Comparison of ENCODE assay signal across 24 mouse cellular contexts in genomic region chr1:30685318-30685717, GRCm38 (mm10).
"Had no signal": no experiment of that assay in that cellular context is flagged by ENCODE, and none has a peak within 500 bp of the region (broad histone marks: within the 10 kb centered on the region; RNA-seq: fewer than 3 reads in every experiment).

No protein-coding gene starts in this region.

- H3K4me1 ChIP-seq: limb, embryonic 12.5 days; limb, embryonic 15.5 days; lung, embryonic 15.5 days; megakaryocyte, embryonic 14.5 days; midbrain, embryonic 10.5 days; midbrain, embryonic 13.5 days; neural tube, embryonic 13.5 days had no signal

- H3K4me3 ChIP-seq: layer of hippocampus, adult 2 months; limb, embryonic 12.5 days; limb, embryonic 15.5 days; lung, embryonic 15.5 days; megakaryocyte, embryonic 14.5 days; midbrain, embryonic 10.5 days; midbrain, embryonic 13.5 days; myocyte; neural tube, embryonic 13.5 days had no signal

- ATAC-seq: intestine, postnatal 0 days; liver, postnatal 0 days; midbrain, embryonic 13.5 days; midbrain, embryonic 16.5 days had no signal

- H3K27ac ChIP-seq: kidney, postnatal 0 days; layer of hippocampus, adult 2 months; limb, embryonic 12.5 days; limb, embryonic 15.5 days; liver, embryonic 14.5 days; lung, embryonic 15.5 days; midbrain, embryonic 10.5 days; midbrain, embryonic 13.5 days; neural tube, embryonic 13.5 days had no signal

- DNase-seq: kidney, adult 2 months; kidney, postnatal 25 days; layer of hippocampus, adult 9-11 months; liver, postnatal 0 days; lung, postnatal 10 days; lung, postnatal 36 days; retina, postnatal 1 day; right cerebral cortex, postnatal 25 days; thymus, adult 2 months; thymus, postnatal 14 days; thymus, postnatal 4 days had no signal
